Mouse (Mus musculus) heart, adult 2 months (tissue): ENCODE results near the gene Cib4. TPM values are rescaled to one million over a fixed set of nuclear protein-coding genes. Genes with fewer than 3 reads are reported as not detected.

Experiments
- DNase-seq, 2 experiments: peaks; one replicate each; pipeline ENCODE4 v3.0.0; 2021
- H3K27ac ChIP-seq: fragments of 200-600 bp; 2 replicates; pipeline ENCODE4 v1.8.1; 2022
- H3K27me3 ChIP-seq: fragments of 200-500 bp; 2 replicates; pipeline ENCODE4 v1.6.1; 2012; ENCODE audit warnings: mild to moderate bottlenecking, low read length, inconsistent platforms, mixed read lengths; ENCODE audit not compliant: control insufficient read depth, insufficient read depth
- H3K36me3 ChIP-seq: fragments of 200-500 bp; 2 replicates; pipeline ENCODE4 v1.6.1; 2012; ENCODE audit warnings: low read length, inconsistent platforms; ENCODE audit not compliant: control insufficient read depth, insufficient read depth
- H3K4me1 ChIP-seq: fragments of 200-500 bp; 2 replicates; pipeline ENCODE4 v1.6.1; 2011; ENCODE audit warnings: low read length; ENCODE audit not compliant: control insufficient read depth, insufficient read depth
- H3K4me3 ChIP-seq: fragments of 200-600 bp; 2 replicates; pipeline ENCODE4 v1.8.1; 2022
- H3K79me2 ChIP-seq: fragments of 200-500 bp; replicated peaks from 2 replicates; pipeline ENCODE4 v1.6.1; 2012; ENCODE audit warnings: mild to moderate bottlenecking, inconsistent platforms, low read length, moderate library complexity, mixed read lengths; ENCODE audit not compliant: control insufficient read depth, insufficient read depth
- H3K9ac ChIP-seq: fragments of 200-500 bp; 2 replicates; pipeline ENCODE4 v1.6.1; 2012; ENCODE audit warnings: low read depth, mild to moderate bottlenecking, control low read depth, inconsistent platforms, low read length, mixed read lengths
- CTCF ChIP-seq: fragments of 200-600 bp; IDR thresholded peaks from 2 replicates; pipeline ENCODE4 v1.8.1; 2022; ENCODE audit warnings: antibody characterized with exemption, mild to moderate bottlenecking, moderate library complexity
- EP300 ChIP-seq: fragments of 200-500 bp; IDR thresholded peaks from 2 replicates; pipeline ENCODE4 v1.6.1; 2011; ENCODE audit warnings: low read depth, low read length, control low read depth; ENCODE audit not compliant: insufficient read depth
- POLR2A ChIP-seq: fragments of 200-500 bp; IDR thresholded peaks from 2 replicates; pipeline ENCODE4 v1.6.1; 2011; ENCODE audit warnings: mild to moderate bottlenecking, low read depth, low read length, control low read depth; ENCODE audit not compliant: insufficient read depth
- WGBS: fragments of 180-500 bp; shearing (Covaris S2); methylation state at CpG from one replicate; pipeline ENCODE4 v1.1.7; 2018; 5-methylcytosine and 5-hydroxymethylcytosine counted together
- intact Hi-C: fragments of 180-260 bp; cut with DNase I; formaldehyde crosslinking; loops from one replicate; pipeline ENCODE4 v1.15.1; 2025
- polyA plus RNA-seq: library from polyadenylated mRNA; depleted of rRNA; stranded (reverse); fragments of >200 nt; gene quantifications from 2 replicates; pipeline ENCODE4 v1.2.3, GENCODE M21; 2012
- total RNA-seq, 2 experiments: library from RNA; stranded (reverse); gene quantifications; 2 replicates each; pipeline ENCODE4 v1.2.3; 2021

The Cib4 gene
- total and polyA plus RNA-seq, 3 experiments, result not detected

GRCm38 (mm10) chr5:30551022-30551638 lies 5.5 kb upstream of the Cib4 start:
- 88% methylated on average over 8 of the region's 8 CpGs for WGBS
- Histone ChIP-seq H3K27ac (no peak overlapping the region), H3K27me3 (no peaks in the 10 kb centered on the region), H3K9ac (no peak overlapping the region), H3K4me3 (no peak overlapping the region), H3K36me3 (no peaks in the 10 kb centered on the region), H3K4me1 (no peaks in the 10 kb centered on the region), H3K79me2 (no peaks in the 10 kb centered on the region)
- TF ChIP-seq POLR2A, result no peak
- no peak for TF ChIP-seq EP300
- intact Hi-C loops, result no loop called here
- no peak for DNase-seq

DNA sequence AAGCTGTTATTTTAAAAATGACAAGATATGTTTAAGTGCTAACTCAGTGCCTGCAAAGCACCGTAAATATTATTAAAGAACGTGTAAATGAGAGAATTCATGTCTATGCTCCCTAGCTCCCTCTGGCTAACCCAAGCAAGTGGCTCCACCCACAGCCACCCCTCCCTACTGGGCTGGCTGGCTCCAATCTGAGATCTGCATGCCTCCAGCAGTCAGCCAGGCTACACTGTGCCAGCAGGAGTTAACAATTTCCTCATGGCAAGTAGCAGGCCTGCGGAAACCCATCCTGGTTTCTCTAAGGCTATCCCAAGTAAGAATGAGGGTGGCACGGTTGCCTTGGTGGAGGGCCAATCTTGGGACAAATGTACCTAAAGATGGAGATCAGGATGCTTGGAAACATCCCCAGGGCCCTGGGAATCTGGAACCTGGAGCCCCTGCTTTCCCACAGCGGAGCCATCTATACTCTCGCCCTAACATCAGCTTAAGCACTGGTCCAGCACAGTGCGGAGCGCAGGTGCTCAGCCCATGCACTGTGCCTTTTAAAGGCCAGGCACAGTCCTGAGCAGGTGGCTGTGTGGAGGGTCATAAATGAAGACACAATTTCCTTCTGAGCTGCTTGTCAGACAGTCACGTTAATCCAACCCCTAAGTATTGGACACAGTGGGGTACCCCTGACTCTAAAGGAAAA lies 4.8 kb upstream of the Cib4 start:
- no peak overlapping the region for H3K4me3 ChIP-seq
- no peaks in the 10 kb centered on the region for H3K27me3 ChIP-seq
- 59% methylated on average over 9 of the region's 9 CpGs for WGBS
- H3K79me2 ChIP-seq, result no peaks in the 10 kb centered on the region
- no peaks in the 10 kb centered on the region for H3K4me1 ChIP-seq
- no peak overlapping the region for H3K27ac ChIP-seq
- H3K9ac ChIP-seq, result no peak overlapping the region
- no peaks in the 10 kb centered on the region for H3K36me3 ChIP-seq
- TF ChIP-seq POLR2A (no peak), CTCF (peak; percentile 45), EP300 (no peak)
- peak in 1 of 2 experiments; percentile 29 for DNase-seq
- intact Hi-C loops, result no loop called here

- Histone ChIP-seq H3K27ac (no peak overlapping the region), H3K4me3 (no peak overlapping the region), H3K36me3 (no peaks in the 10 kb centered on the region), H3K9ac (no peak overlapping the region), H3K4me1 (no peaks in the 10 kb centered on the region), H3K27me3 (no peaks in the 10 kb centered on the region), H3K79me2 (no peaks in the 10 kb centered on the region)
- 74% methylated on average over 2 of the region's 2 CpGs for WGBS
- intact Hi-C loops, result no loop called here
- no peak for DNase-seq
- TF ChIP-seq CTCF (no peak), EP300 (no peak), POLR2A (no peak)
These were observed 3.0 kb upstream of the Cib4 start for GRCm38 (mm10) chr5:30548681-30549080.

GRCm38 (mm10) chr5:30536051-30536570 lies 9.5 kb downstream of the Cib4 start:
- intact Hi-C loops, result no loop called here
- WGBS, result 23% methylated on average over 7 of the region's 7 CpGs
- no peak overlapping the region for H3K27ac ChIP-seq
- TF ChIP-seq POLR2A, result no peak
- TF ChIP-seq CTCF, result no peak
- no peak for TF ChIP-seq EP300
- no peaks in the 10 kb centered on the region for H3K79me2 ChIP-seq
- DNase-seq, result peak in 1 of 2 experiments; percentile 15
- H3K4me1 ChIP-seq, result no peaks in the 10 kb centered on the region
- no peaks in the 10 kb centered on the region for H3K27me3 ChIP-seq
- H3K36me3 ChIP-seq, result no peaks in the 10 kb centered on the region
- H3K9ac ChIP-seq, result no peak overlapping the region
- H3K4me3 ChIP-seq, result no peak overlapping the region

- WGBS, result 67% methylated on average over 6 of the region's 6 CpGs
- no peak for DNase-seq
These were observed 11.0 kb downstream of the Cib4 start for GRCm38 (mm10) chr5:30534637-30535036.

DNA sequence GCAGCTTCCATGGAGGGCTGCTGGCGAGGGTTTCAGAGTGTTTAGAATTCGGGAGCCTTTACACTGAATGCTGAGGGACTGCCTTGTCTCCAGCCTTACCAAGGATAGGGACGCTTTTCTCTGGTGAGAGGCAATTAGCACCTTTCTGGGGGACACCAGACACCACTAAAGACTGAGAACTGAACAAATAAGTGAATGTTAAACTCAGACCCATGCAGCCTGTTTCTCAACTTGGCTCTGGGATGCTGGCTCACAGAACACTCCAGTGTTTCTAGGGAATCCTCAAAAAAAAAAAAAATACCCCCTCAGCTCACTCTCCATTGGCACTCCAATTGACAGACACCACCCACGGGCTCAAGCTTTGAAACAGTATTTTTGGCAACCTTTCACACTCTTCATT lies 16.7 kb downstream of the Cib4 start:
- no peaks in the 10 kb centered on the region for H3K36me3 ChIP-seq
- H3K27me3 ChIP-seq, result no peaks in the 10 kb centered on the region
- intact Hi-C loops, result no loop called here
- H3K27ac ChIP-seq, result no peak overlapping the region
- DNase-seq, result no peak
- 57% methylated on average over 4 of the region's 4 CpGs for WGBS
- no peak for TF ChIP-seq POLR2A
- TF ChIP-seq CTCF, result no peak
- TF ChIP-seq EP300, result no peak
- no peak overlapping the region for H3K4me3 ChIP-seq
- H3K79me2 ChIP-seq, result no peaks in the 10 kb centered on the region
- no peaks in the 10 kb centered on the region for H3K4me1 ChIP-seq
- H3K9ac ChIP-seq, result no peak overlapping the region

More at GRCm38 (mm10) chr5:30534637-30535036, 11.0 kb downstream of the Cib4 start:
- no peak for TF ChIP-seq CTCF
- TF ChIP-seq EP300, result no peak
- TF ChIP-seq POLR2A, result no peak
- no peaks in the 10 kb centered on the region for H3K27me3 ChIP-seq
- no peak overlapping the region for H3K27ac ChIP-seq
- no peak overlapping the region for H3K9ac ChIP-seq
- H3K4me1 ChIP-seq, result no peaks in the 10 kb centered on the region
- no peaks in the 10 kb centered on the region for H3K36me3 ChIP-seq
- H3K79me2 ChIP-seq, result no peaks in the 10 kb centered on the region
- H3K4me3 ChIP-seq, result no peak overlapping the region
- intact Hi-C loops, result no loop called here
